Mouse (Mus musculus) adipocyte (in vitro differentiated cells): Measurements from ENCODE around the gene Nisch.

Source experiments
- DNase-seq: peaks from one replicate; pipeline ENCODE4 v3.0.0-alpha.2; 2016; ENCODE audit warnings: low spot score

Gene Nisch

DNA sequence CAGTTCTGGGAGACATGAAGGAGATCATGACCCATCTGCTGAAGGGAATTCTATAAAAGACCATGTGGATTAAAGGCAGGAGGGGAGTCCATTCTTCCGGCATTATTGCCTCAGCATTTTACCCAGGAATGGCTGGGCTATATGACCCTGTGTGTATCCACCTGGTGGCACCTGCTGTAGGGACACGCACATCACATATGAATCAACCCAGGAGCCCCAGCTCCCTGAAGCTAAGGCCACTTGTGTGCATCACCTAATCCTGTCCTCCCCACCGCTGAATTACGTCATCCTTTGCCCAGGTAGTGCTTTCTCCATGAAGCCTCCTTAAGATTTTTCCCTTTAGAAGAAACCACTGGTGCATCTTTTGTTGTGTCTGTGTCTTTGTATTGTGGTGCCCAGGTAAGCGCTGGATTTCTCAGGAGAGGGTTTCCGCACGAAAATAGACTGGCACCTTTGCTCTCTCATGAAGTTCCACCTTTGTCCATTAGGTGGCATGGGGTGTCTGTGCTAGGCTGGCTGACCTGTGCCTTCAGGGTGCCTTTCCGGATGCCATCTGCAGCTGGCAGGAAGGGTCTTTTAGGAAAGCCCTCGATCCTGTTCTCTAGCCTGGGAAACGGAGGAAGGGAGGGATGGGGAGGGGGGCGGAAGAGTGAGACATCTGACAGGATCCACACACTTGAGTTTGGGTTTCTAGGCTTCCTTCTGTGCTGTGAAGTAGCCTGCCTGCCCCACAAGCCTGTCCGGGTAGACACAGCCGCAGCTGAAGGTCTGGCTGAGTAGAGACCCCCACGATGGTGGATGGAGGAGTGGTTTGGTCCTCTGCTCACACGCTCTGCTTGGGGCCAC lies 1.4 kb downstream of the Nisch start:
- peak; percentile 70 for DNase-seq

DNA sequence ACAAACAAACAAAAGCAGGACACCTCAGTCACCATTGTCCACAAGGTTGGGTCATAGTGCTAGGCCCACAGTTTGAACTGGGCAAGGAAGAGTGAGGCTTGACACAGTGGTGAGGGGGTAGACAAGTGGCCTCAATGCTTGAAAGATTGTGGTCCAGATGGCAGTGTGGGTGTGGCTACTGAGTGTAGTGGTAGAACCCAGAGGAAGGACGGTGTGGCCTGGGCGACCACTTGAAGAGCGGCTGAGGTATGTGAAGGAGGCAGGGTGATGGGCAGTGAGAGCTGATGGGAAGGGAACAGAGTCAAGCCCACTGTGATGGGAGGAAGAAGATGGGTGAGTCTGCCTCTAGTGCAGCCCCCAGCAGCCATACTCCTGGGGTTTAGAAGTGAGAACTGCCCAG lies 2.1 kb downstream of the Nisch start:
- no peak for DNase-seq

DNA sequence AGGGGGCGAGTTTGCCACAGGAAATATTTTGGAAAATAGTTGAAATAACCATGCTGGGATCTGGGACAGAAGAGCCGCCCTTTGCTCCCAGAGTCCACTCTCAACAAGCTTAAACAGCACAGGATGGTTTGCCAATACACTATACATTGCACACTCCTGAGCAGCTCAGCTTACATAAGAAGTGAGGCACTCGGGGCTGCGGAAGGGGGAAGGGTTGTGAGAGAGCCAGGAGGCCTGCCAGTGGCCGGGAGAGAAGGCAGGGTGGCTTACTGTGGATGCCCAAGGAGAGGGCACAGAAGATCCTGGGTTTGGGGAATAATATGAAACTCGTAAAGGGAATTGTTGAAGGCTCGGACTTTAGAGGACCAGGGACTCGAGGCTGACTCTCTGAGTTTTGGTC lies 2.9 kb downstream of the Nisch start:
- DNase-seq: no peak

DNA sequence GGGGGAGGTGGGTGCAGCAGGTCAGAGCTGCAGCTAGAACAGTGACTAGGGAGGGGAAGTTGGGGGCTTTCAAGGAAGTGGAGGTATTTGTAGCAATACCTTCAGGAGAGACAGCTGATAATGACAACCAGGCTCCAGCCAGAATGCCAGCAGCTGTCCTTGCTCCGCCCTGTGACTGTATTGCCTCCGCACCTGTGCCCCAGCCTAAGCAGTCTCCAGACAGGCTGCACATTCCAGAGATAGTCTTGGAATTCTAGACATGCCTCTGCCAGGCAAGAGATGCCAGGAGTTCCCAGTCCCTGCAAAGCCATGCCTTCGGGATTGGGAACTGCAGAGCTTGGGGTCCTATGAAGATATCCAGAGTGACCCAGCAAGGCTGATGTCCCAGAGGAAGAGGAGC lies 4.2 kb downstream of the Nisch start:
- DNase-seq: no peak

DNA sequence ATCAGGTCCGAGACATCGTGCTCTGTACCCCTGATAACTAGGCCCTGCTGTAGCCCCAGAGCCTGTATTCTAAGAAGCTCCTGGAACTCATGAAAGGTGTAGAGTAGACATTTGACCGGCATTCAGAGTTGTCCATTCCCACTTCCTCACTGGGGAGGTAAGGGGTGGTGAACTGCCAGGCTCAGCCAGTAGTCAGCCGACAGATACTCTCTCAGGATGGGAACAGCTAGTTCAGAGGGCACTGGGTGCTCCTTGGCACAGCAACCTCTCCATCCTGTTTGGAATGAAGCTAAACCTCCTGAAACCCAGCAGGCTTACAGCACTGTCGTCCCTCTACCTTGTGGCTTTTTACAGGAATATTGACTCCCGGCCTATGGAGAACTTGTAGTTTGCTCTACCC lies 4.9 kb downstream of the Nisch start:
- no peak for DNase-seq

DNA sequence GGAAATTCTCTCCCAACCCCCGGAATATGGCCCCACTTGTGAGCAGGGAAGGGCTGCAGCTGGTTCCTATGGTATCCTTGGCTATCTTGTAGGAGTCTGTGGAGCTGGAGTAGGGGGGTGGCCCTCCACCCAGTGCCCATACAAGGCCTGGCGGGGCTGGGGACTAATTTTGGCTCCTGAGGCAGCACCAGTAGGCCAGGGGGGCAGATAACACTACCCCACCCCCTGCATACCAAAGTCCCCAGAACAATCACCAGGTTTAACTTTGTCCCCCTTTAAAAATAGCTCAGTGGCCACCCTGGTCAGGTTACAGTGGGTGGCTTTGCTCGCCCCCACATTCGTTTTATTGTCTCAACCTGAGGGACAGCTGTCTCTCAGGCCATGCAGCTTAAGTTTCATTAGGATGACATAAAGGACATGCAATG lies 7.6 kb downstream of the Nisch start:
- no peak for DNase-seq

DNA sequence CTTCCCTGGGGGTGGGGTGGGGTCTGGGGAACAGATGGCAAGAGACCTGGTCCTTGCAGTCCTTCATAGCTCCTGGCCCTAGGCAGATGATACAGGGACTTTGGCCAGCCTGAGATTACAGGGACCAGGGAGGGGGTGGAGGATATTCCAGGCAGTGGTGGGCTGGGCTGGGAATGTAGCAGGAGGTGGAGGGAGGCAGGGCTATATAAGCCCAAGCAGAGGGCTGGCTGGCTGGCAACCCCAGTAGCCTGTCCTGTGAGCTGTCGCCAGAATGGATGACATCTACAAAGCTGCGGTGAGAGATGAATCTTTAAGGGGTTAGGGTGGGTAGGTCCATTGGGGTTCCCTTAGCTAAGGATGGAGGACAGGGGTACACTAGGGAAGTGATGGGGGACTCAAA lies 8.7 kb downstream of the Nisch start, which contains the start of gene Tnnc1:
TSS of gene Tnnc1 (plus strand) at position 229 of the 400 bp plus-strand sequence.
- no peak for DNase-seq

DNA sequence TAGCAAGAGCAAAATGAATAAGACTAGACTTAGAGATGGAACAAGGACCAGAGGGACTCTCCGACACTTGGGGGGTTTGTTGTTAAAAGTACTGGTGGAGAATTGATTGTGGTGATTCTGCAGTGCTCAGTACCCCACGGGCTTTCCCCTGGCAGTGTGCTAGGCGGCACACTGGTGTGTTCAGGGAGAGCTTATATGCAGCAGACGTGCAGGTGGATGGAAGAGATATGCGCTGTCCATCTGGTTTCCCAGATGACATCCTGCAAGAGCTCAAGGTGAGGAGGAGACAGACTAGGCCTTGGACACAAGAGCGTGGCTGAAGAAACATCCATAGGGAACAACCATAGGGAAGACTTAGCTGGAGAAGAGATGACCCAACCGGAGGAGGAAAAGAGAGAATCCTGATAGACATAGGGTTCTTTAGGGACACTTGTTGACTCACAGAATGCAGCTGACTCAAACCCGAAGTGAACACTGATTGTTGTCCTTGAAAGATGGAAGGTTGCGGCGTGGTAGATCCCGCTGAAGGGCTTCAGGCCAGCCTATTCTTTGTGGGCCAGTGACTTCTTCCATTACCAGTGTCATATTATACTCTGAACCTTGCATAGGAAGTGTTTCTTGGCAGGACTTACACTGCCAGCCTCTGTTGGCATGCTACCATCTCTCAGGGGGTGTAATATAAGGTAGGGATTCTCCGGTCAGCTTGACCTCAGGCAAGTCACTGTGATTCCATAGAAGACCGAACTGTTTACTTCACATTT lies 9.5 kb downstream of the Nisch start:
- no peak for DNase-seq

DNA sequence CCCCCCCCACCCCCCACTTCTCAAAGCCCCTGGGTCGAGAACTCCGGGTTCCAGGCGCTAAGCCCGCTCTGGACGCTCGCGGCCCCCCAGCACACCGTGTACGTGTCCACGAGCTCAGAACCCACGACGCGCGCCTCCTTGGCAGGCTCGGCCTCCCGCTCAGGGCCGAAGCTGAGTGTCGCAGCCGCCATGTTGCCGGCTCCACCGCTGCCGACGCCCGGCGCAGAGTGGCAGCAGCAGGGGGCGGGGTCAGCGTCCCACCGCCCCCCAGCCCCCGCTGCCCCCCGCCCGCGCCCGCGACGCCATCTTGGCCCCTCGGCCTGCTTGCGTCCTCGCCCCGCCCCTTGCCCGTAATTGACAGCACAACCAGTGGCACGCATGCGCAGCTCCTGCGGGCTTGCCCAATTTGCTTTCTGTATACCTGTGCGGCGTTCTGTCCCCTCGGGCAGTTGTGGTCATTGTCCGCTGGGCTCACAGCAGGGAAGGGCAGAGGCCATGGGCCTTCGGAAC lies 10.2 kb downstream of the Nisch start:
- peak; percentile 88 for DNase-seq

DNA sequence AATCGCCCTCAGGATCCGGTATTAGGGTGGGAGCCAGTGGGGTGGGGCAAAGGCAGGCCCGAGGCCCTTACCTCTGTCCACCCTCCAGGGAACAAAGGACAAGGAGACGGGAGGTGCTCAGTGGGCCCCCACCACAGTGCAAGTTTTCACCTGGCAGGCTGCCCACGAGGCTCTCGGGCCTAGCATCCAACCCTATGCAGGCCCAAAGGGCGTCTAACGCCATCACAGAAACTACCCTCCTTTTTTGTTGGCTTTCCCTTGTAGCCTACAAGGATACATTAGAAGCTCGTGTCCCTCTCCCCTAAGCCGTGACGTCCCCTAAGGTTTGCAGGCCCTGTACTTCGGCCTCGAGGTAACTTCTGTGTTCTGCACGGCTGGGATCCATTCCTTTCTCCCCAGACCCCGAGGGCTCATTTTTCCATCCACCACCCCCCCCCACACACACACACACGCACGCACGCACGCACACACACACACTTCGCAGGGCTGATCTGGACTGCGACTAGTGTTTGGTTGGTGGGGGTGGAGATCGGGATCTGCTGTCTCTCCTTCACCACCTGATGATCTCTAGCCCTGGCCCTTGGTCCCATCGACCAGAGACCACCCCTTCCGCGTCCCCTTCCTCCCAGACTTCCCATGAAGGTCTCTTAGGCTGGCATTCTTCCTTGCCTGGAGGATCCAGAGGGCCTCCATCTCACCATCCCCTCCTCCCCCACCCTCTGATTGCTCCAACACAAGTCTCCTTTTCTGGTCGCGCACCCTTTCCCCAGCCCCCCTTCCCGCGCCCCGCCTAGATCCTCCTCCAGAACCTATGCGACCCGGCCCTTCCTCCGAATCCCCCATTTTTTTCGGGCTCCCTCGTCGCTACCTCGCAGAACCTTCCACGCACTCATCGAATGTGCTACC lies 10.9 kb downstream of the Nisch start:
- DNase-seq: peak; percentile 49

DNA sequence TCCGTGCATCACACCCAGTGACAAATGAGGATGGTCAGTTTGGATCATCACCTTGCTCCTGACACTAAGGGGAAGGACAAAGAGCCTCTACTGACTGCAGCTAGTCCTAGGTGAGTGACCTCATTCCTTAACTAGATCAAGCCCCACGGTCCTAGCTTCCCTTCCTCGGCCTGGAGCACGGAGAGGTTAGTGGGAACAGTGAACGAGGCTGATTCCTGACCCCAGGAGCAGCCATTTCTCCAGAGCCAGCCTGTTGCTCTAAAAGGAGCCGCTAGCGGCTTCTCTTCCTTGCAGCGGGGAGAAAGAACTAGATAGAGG lies 11.5 kb downstream of the Nisch start:
- no peak for DNase-seq

DNA sequence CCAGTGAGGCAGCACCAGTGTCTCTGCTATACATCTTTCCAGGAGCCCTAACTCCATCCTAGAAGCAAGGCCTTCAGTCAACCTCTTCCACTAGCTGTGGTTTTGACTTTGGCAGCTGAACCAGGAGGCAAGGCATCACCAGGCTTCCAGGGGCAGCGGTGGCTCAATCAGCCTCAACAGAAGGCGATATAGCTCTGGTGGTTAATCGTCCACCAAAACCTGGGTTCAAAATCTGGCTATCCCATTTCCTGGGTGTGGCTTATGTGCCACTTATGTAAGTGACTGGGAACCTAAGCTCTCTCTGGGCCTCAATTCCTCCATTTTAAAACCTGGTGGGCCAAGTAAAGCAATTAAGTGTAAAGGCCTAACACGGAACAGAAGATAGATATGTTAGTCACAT lies 11.9 kb downstream of the Nisch start:
- no peak for DNase-seq

DNA sequence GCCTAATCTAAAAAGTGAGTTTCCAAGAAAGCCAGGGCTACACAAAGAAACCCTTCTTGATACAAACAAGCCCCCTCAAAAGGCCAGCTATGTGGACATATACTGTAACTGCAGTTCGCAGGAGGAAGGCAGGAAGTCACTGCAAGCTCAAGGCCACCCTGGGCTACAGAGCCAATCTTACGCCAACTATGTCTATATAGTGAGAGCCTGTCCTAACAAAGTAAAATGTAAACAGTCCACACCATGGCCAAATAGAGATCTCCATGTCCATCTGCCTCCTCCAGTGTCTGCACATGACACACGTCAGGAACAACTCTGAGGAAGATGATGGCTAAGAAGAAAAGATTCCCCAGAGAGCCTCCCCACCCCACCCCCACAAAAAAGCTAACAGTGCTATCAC lies 16.7 kb downstream of the Nisch start:
- no peak for DNase-seq

DNA sequence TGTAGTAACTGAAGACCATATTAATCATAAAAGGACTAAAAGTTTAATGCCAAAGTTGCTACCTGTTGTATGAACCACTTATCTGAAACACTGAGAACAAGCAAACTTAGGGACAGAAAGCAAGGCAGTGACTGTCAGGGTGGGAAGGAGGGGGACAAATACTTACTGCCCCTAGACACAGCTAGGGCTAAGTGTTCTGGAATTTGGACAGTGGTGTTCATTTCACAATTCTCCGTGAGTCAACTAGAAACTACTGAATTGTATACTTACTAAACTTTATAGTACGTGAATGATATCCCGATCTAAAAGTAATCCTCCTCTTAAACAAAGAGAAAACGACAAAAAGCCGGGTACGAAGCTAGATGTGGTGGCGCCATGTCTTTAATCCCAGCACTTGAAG lies 17.1 kb downstream of the Nisch start:
- no peak for DNase-seq

DNA sequence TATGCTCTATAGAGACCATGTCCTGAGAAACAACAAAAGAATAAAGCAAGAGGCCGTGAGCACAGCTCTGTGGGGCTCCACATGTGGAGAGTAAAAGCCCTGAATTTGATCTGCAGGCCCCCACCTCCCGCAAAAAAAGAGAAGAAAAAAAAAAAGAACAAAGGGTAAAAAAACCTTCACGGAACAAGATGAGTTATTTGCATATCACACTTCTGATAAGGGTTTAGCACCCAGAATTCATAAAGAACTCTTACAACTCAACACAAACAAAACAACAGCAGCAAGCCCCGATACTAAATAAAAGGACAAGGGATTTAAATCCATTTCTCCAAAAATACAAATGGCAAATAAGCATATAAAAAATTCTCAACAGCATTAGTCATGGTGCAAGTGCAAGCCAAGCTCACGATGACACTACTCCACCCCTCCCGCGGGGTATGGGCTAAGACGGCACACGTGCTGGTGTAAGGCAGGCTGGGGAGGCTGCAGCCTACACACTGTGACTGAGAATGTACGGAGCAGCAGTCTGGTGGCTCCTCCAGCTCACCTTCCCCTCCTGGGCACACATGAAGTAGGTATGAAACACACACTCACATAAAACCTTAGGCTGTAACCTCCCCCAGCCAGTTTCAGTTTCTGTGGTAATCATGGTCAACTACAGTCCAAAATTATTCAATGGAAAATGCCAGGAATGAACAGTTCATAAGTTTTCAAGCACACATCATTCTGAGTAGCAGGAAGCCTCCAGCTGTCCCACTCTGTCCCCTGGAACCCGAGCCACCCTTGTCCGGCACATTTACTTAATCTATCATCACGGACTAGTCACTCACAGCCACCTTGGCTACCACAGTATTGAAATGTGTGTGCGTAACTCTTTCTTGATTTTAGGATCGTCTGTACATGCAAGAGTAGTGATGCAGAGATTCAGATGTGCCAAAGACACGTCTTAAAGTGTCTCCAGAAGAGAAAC lies 18.9 kb downstream of the Nisch start:
- peak; percentile 66 for DNase-seq

DNA sequence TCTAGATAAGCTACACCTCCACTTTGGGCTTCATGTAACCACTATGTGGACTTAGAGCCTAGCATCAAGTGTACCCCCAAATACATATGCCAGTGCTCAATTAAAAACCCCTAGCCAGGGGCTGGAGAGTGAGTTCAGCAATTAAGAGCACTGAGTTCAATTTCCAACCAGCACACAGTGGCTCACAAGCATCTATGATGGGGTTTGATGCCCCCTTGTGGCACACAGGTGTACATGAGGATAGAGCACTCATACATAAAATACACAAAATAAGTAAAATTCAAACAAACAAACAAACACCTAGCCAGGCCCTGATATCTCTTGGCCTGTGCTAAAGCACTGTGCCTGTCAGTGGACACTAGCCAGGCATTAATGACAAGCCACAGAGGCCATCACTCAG lies 20.8 kb downstream of the Nisch start:
- DNase-seq: peak; percentile 29

DNA sequence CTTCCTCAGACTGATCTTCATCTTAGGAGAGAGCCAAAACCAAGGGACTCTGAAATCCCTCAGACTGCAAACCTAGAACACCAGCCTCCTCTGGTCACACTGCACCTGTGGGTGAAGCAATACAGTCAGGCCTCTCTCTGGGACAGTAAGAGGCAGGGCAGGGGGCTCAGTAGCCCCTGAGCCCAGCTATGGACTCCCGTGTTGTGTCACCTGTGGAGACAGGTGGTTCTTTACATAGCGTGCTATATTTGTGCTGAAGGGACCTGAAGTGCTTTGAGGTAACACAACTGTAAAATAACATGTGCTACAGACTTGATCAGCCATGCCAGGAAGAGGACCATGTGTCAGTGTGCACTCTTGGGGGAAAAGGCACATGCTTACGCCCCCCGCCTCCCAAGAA lies 21.2 kb downstream of the Nisch start:
- DNase-seq: no peak

DNA sequence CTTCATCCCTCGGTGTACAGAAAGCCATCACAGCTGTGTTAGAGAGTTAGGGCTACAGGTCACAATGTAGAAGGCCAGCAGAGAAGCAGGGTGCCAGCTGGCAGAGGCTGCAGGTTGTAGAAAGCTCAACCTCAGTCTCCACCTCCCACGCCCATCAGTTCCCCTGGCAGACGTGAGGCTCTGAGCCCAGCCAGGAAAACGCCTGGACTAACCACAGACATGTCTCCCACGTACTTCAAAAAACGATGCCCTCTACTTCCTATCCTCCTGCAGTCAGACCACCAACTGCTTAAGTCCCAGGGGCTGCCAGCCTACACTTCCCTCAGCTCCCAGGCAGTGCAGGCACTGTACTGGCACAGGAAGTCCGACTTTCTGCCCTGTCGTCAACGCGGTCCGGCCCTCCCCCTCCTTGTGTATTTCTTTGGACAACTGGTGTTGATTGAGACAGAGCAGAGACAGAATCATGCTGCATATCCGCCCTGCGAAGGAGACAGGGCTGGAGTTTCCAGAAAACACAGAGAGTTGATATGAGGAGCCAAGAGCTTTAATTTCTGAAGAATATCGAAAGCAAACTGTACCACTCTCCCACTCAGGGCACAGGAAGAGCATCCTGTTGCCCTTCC lies 21.7 kb downstream of the Nisch start:
- peak; percentile 85 for DNase-seq

DNA sequence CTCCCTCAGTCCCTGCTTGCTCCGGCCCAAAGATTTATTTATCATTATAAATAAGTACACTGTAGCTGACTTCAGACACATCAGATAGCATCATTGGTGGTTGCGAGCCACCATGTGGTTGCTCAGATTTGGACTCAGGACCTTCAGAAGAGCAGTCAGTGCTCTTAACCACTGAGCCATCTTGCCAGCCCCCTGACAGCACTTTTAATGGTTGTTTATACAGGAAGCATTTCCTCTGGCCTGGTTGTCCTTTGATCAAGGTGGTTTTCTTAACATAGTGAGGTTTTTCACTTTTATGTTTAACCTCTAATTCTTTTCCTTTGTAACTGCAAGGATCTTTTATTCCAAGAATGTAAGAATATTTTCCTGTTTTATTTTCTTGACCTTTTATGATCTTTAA lies 22.3 kb downstream of the Nisch start:
- DNase-seq: no peak

DNA sequence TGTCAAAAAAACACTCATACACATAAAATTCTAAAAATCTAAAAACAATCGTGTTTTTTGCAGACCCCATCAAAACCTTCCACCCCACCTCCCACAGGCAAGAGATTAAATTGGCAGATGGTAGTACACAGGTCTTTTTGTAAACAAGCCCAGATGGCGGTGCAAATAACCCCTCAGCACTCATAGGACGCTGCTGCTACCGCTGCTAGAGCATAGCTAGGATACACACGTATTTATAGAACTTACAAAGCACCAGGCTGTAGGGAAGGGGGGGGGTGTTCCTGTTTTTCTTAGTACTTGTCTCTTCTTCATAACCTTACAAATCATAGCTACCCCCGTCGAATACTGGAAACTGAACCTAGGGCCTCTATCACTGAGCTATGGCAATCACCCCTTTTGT lies 23.0 kb downstream of the Nisch start:
- DNase-seq: no peak

DNA sequence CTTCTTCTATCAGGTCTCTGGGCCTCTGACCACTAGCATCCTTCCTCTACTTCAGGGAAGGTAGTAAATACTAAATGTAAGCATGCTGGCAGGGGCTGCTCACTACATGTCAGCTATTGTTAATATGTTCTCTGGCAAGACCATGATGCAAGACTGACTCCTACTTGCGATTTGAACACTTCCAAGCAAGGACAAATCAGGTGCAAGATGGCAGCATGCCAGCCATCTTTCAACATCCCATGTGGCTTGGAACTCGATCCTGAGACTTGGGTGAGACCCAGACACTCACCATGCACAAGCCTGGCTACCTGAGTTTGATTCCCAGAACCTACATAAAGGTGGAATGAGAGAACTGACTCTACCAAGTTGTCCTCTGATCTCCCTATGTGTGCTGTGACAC lies 24.8 kb downstream of the Nisch start:
- no peak for DNase-seq
